Mouse (Mus musculus) heart, postnatal 0 days (tissue): Measurements from ENCODE around the gene Vsig10l. TPM values are rescaled to one million over a fixed set of nuclear protein-coding genes. Genes with fewer than 3 reads are reported as not detected.
A peak's percentile ranks its signal among the peaks of the same experiment; 100 is the strongest.

Source experiments
- ATAC-seq: fragments of 200-750 bp; cut with Nextera tagmentation; 2 replicates; pipeline ENCODE4 v1.8.0; 2017; ENCODE audit warnings: low read depth, moderate number of reproducible peaks, moderate library complexity; ENCODE audit not compliant: insufficient read depth
- DNase-seq: peaks from one replicate; pipeline ENCODE4 v3.0.0-alpha.2; 2016; ENCODE audit warnings: low spot score
- H3K27ac ChIP-seq: fragments of 300-500 bp; sonication (generic); 2 replicates; pipeline ENCODE4 v1.5.1; 2014; ENCODE audit warnings: low read depth, mild to moderate bottlenecking
- H3K27me3 ChIP-seq: fragments of 300-500 bp; sonication (generic); 2 replicates; pipeline ENCODE4 v1.6.1; 2014; ENCODE audit warnings: low read length, mixed read lengths; ENCODE audit not compliant: control insufficient read depth, insufficient read depth
- H3K36me3 ChIP-seq: fragments of 300-500 bp; sonication (generic); replicated peaks from 2 replicates; pipeline ENCODE4 v1.6.1; 2014; ENCODE audit warnings: low read length, mixed read lengths; ENCODE audit not compliant: control insufficient read depth, insufficient read depth
- H3K4me1 ChIP-seq: fragments of 300-500 bp; sonication (generic); 2 replicates; pipeline ENCODE4 v1.6.1; 2014; ENCODE audit warnings: antibody characterized with exemption; ENCODE audit not compliant: control insufficient read depth, insufficient read depth
- H3K4me2 ChIP-seq: fragments of 300-500 bp; sonication (generic); 2 replicates; pipeline ENCODE4 v1.6.1; 2014; ENCODE audit warnings: low read depth, mild to moderate bottlenecking, low read length, moderate library complexity
- H3K4me3 ChIP-seq: fragments of 300-500 bp; sonication (generic); 2 replicates; pipeline ENCODE4 v1.5.1; 2014; ENCODE audit warnings: low read depth, low read length
- H3K9ac ChIP-seq: fragments of 300-500 bp; sonication (generic); replicated peaks from 2 replicates; pipeline ENCODE4 v1.6.1; 2014; ENCODE audit warnings: low read depth, low read length, mixed read lengths
- H3K9me3 ChIP-seq: fragments of 300-500 bp; sonication (generic); replicated peaks from 2 replicates; pipeline ENCODE4 v1.6.1; 2016; ENCODE audit warnings: low read length; ENCODE audit not compliant: control insufficient read depth
- CTCF ChIP-seq: IDR thresholded peaks from 2 replicates; pipeline ENCODE4 v1.5.1; 2016; ENCODE audit warnings: antibody characterized with exemption, control low read depth, low read depth
- EP300 ChIP-seq: IDR thresholded peaks from 2 replicates; pipeline ENCODE4 v1.6.1; 2016; ENCODE audit warnings: antibody characterized with exemption, low read depth
- WGBS: fragments of 180-500 bp; shearing (Covaris S2); extraction: QIAGEN DNeasy Blood & Tissue Kit; methylation state at CpG from one replicate; pipeline ENCODE4 v1.1.7; 2014; 5-methylcytosine and 5-hydroxymethylcytosine counted together
- polyA plus RNA-seq: library from polyadenylated mRNA; unstranded; fragments of >200 nt; fragmentation: Nextera tagmentation; extraction: Ambion mirVana; gene quantifications from 2 replicates; pipeline ENCODE4 v1.2.1, GENCODE M21; 2015
- total RNA-seq: library from RNA; depleted of rRNA; stranded (reverse); fragments of >200 nt; gene quantifications from 2 replicates; pipeline ENCODE4 v1.2.3, GENCODE M21; 2014; ENCODE audit warnings: low replicate concordance

Gene Vsig10l
- total and polyA plus RNA-seq, 2 experiments from 2014 or later = 3.1 to 17.7 TPM

DNA sequence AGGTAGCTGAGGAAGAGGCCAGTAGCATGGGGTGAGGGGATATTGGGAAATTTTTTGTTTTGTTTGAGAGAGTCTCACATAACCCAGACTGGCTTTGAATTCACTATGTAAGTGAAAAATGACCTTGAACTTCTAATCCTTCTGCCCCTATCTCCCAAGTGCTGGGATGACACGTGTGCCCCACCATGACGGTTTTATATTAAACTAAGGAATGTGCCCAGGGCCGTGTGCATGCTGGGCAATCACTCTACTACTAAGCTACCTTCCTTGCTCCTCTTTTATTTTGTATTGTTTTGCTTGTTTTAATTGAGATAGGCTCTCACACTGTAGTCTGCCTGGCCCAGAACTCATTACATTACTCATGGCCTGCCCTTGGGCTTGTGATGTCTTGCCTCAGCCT is 21.9 kb upstream of the Vsig10l start:
- WGBS = 82% methylated on average over 3 of the region's 3 CpGs

DNA sequence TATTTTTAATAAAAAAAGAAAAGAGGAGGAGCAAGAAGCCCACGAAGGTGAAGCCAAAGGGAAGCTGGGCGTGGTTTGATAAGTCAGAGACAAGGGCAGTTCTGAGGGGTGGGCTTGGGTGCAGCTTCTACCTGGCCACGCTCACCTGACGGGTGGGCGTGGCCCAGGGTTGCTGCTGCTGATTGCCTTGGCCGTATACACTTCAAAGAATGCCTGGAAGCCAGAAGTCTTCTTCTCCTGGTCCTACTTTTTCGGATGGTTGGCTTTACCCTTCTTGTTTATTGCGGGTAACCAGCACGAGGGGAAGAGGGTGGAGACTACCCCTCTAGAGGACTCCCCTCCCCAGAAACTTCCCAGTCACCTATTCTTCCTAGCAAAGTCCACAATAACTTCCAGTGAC is 20.3 kb upstream of the Vsig10l start:
- peak overlapping the region; percentile 99 for H3K27ac ChIP-seq
- H3K27me3 ChIP-seq = no peaks in the 10 kb centered on the region
- H3K4me3 ChIP-seq = peak overlapping the region; percentile 50
- H3K9ac ChIP-seq = peak overlapping the region; percentile 60
- DNase-seq (no peak), ATAC-seq (no peak)
- H3K4me1 ChIP-seq = peaks cover 35% of the 10 kb centered on the region
- TF ChIP-seq EP300 (no peak), CTCF (no peak)
- peak overlapping the region; percentile 84 for H3K4me2 ChIP-seq
- WGBS = 19% methylated on average over 9 of the region's 9 CpGs
- no peaks in the 10 kb centered on the region for H3K9me3 ChIP-seq
- H3K36me3 ChIP-seq = no peaks in the 10 kb centered on the region

More for the DNA sequence above, 21.9 kb upstream of the Vsig10l start:
- no peak overlapping the region for H3K9ac ChIP-seq
- H3K9me3 ChIP-seq = no peaks in the 10 kb centered on the region
- peaks cover 20% of the 10 kb centered on the region for H3K4me1 ChIP-seq
- no peak for DNase-seq
- H3K27ac ChIP-seq = no peak overlapping the region
- no peak for ATAC-seq
- TF ChIP-seq EP300 (no peak), CTCF (no peak)
- no peak overlapping the region for H3K4me3 ChIP-seq
- no peaks in the 10 kb centered on the region for H3K36me3 ChIP-seq
- H3K4me2 ChIP-seq = no peak overlapping the region
- H3K27me3 ChIP-seq = no peaks in the 10 kb centered on the region

DNA sequence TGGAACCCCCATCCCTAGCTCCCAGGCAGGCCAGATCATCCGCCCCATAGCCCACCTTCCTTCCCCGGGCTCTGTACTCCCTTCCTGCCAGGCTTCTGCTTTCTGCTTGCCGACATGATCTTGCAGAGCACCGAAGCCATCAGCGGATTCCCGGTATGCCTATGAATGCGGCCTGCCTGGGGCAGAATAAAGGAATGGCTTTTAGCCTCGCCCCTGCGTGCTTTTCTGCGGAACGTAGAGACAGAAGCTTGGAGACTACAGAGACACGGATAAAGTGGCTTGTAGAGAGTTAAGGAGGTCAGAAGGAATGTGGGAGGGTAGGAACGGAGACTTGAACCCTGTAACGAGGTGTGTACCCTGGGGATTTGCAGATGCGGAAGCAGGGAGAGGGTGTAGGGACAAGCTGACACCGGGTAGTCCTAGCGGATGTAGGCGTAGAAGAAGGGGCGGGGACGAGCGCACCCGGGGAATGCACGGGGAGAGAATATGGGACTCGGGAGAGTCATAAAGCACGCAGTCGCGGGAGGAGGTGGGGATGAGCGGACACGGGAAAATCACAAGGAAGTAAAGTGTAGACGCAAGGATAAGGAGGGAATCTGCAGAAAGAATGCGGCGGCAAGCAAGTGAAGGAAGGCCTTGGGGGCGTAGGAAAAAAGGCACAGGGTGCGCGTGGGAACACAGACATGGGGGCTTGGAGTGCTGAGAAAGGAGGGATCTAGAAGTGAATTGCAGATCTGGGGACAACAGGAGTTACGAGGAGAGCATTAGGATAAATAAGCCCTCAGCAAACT is 19.6 kb upstream of the Vsig10l start:
- Histone ChIP-seq H3K36me3 (no peaks in the 10 kb centered on the region), H3K27me3 (no peaks in the 10 kb centered on the region), H3K4me2 (peak overlapping the region; percentile 84), H3K4me3 (peak overlapping the region; percentile 50), H3K4me1 (peaks cover 42% of the 10 kb centered on the region), H3K9ac (peak overlapping the region; percentile 60), H3K27ac (peak overlapping the region; percentile 99), H3K9me3 (no peaks in the 10 kb centered on the region)
- ATAC-seq (peak; percentile 90), DNase-seq (peak; percentile 86)
- under 1% methylated on average over 36 of the region's 36 CpGs for WGBS
- TF ChIP-seq CTCF (no peak), EP300 (no peak; the same call in 1 of the 2 replicates)

DNA sequence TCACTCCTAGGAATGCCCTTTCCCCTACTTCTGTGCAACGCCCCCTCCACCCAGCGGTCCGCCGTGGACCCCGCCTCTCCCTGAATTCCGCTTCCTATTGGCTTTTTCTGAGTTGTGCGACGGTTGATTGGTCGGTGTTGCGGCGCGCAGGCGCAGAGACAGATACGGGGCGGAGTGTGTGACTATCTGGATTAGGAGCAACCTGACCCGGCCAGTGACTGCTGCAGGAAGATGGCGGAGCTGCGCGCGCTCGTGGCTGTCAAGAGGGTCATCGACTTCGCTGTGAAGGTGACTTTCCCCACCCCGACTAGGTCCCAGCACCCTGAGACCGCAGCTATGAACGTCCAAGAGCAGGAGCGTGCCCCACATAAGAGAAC is 19.0 kb upstream of the Vsig10l start, which contains the start of the genes Etfb and Gm45233:
Gene Etfb, plus strand, starts transcription at position 167 of the 377 bp plus-strand sequence.
Gene Gm45233, plus strand, starts transcription at position 212 of the 377 bp plus-strand sequence.
- DNase-seq (peak; percentile 99), ATAC-seq (peak; percentile 98)
- TF ChIP-seq EP300 = no peak; the same call in 1 of the 2 replicates
- TF ChIP-seq CTCF = no peak
- peaks cover 47% of the 10 kb centered on the region for H3K4me1 ChIP-seq
- peak within 1 kb of the TSS; percentile 84 for H3K4me2 ChIP-seq
- peak within 1 kb of the TSS; percentile 60 for H3K9ac ChIP-seq
- peak within 1 kb of the TSS; percentile 50 for H3K4me3 ChIP-seq
- no peaks in the 10 kb centered on the region for H3K9me3 ChIP-seq
- 0% methylated on average over 27 of the region's 27 CpGs for WGBS
- no peaks in the 10 kb centered on the region for H3K27me3 ChIP-seq
- no peaks in the 10 kb centered on the region for H3K36me3 ChIP-seq
- H3K27ac ChIP-seq = peak within 1 kb of the TSS; percentile 99

DNA sequence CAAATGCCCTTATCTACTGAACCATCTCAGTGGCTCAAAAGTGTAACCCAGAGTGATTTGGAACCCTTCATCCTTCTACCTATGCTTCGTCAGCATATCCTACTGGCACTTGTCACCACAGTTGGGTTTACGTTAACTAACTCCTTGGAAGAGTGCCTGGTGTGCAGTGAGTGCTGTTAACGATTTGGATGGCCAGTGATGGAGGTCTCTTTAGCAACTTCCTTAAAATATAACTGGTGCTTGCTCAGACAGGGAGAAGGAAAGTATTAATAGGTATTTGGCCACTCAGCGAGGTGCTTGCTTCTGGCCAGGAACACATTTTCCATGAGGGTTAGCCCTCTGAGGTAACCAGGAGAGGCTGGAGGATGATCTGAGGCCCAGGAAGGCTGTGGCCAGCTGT is 15.2 kb upstream of the Vsig10l start:
- DNase-seq (no peak), ATAC-seq (no peak)
- Histone ChIP-seq H3K9ac (no peak overlapping the region), H3K36me3 (peaks cover 20% of the 10 kb centered on the region), H3K27ac (peak overlapping the region; percentile 77), H3K4me3 (no peak overlapping the region), H3K4me1 (peaks cover 53% of the 10 kb centered on the region), H3K4me2 (no peak overlapping the region), H3K9me3 (no peaks in the 10 kb centered on the region), H3K27me3 (no peaks in the 10 kb centered on the region)
- no peak for TF ChIP-seq EP300
- no peak for TF ChIP-seq CTCF
- WGBS = 48% methylated on average over 4 of the region's 4 CpGs

DNA sequence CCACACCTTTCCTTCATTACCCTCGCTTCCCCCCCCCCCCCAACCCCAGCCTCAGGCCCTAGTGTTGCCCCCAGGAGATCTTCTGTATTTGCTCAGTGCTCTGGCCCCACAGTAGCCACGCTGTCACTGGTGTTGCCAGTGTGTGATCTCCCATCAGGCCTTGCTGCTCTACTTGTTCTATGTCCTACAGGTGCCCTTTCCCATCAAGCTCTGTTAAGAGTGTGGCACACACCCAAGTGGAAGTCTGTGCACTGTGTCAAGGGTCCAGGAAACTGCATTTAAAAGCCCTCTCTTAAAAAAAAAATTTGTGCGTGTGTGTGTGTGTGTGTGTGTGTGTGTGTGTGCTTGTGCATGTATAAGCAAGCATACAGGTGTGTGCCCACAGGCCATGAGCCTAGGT is 14.7 kb upstream of the Vsig10l start:
- Histone ChIP-seq H3K27me3 (no peaks in the 10 kb centered on the region), H3K36me3 (peaks cover 25% of the 10 kb centered on the region), H3K27ac (peak overlapping the region; percentile 77), H3K4me3 (no peak overlapping the region), H3K4me1 (peaks cover 51% of the 10 kb centered on the region), H3K4me2 (no peak overlapping the region), H3K9me3 (no peaks in the 10 kb centered on the region), H3K9ac (no peak overlapping the region)
- DNase-seq (peak; percentile 41), ATAC-seq (no peak)
- 57% methylated on average over 2 of the region's 3 CpGs for WGBS
- TF ChIP-seq CTCF = no peak
- TF ChIP-seq EP300 = no peak
